Mouse (Mus musculus) midbrain, embryonic 16.5 days (tissue): ENCODE results near the gene Tmprss9. TPM values are rescaled to one million over a fixed set of nuclear protein-coding genes. Genes with fewer than 3 reads are reported as not detected.
A peak's percentile ranks its signal among the peaks of the same experiment; 100 is the strongest.

ENCODE experiments used
- ATAC-seq: fragments of 200-750 bp; cut with Nextera tagmentation; 2 replicates; pipeline ENCODE4 v1.8.0; 2017; ENCODE audit warnings: moderate TSS enrichment
- H3K27ac ChIP-seq: fragments of 300-500 bp; sonication (generic); 2 replicates; pipeline ENCODE4 v1.5.1; 2014; ENCODE audit warnings: mild to moderate bottlenecking, low read length, mixed read lengths
- H3K27me3 ChIP-seq: fragments of 300-500 bp; sonication (generic); 2 replicates; pipeline ENCODE4 v1.6.1; 2014; ENCODE audit warnings: low read depth, low read length, mixed read lengths; ENCODE audit not compliant: control insufficient read depth, insufficient read depth
- H3K36me3 ChIP-seq: fragments of 300-500 bp; sonication (generic); 2 replicates; pipeline ENCODE4 v1.6.1; 2014; ENCODE audit warnings: mild to moderate bottlenecking, low read length, moderate library complexity, mixed read lengths; ENCODE audit not compliant: control insufficient read depth, insufficient read depth
- H3K4me1 ChIP-seq: fragments of 300-500 bp; sonication (generic); 2 replicates; pipeline ENCODE4 v1.6.1; 2014; ENCODE audit warnings: mild to moderate bottlenecking, low read length, mixed read lengths; ENCODE audit not compliant: control insufficient read depth, insufficient read depth
- H3K4me2 ChIP-seq: fragments of 300-500 bp; sonication (generic); 2 replicates; pipeline ENCODE4 v1.6.1; 2014; ENCODE audit warnings: mild to moderate bottlenecking, low read length, mixed read lengths
- H3K4me3 ChIP-seq: fragments of 300-500 bp; sonication (generic); 2 replicates; pipeline ENCODE4 v1.5.1; 2014; ENCODE audit warnings: low read depth, mild to moderate bottlenecking, low read length, moderate library complexity, mixed read lengths
- H3K9ac ChIP-seq: fragments of 300-500 bp; sonication (generic); 2 replicates; pipeline ENCODE4 v1.6.1; 2014; ENCODE audit warnings: low read depth, low read length, mixed read lengths
- H3K9me3 ChIP-seq: fragments of 300-500 bp; sonication (generic); replicated peaks from 2 replicates; pipeline ENCODE4 v1.6.1; 2014; ENCODE audit warnings: mild to moderate bottlenecking, low read length, mixed read lengths; ENCODE audit not compliant: control insufficient read depth, poor library complexity, severe bottlenecking
- WGBS: fragments of 180-500 bp; shearing (Covaris S2); extraction: QIAGEN DNeasy Blood & Tissue Kit; methylation state at CpG from one replicate; pipeline ENCODE4 v1.1.7; 2014; 5-methylcytosine and 5-hydroxymethylcytosine counted together
- polyA plus RNA-seq: library from polyadenylated mRNA; unstranded; fragments of >200 nt; fragmentation: Nextera tagmentation; extraction: Ambion mirVana; gene quantifications from 2 replicates; pipeline ENCODE4 v1.2.1, GENCODE M21; 2015

The Tmprss9 gene
- polyA plus RNA-seq, 1 experiment from 2014 or later = 0.10 TPM

GRCm38 (mm10) chr10:80839848-80840247 is 31.8 kb upstream of the Tmprss9 start:
- no peak overlapping the region for H3K9ac ChIP-seq
- no peak overlapping the region for H3K4me3 ChIP-seq
- peaks cover 6% of the 10 kb centered on the region; the same call in 1 of the 2 replicates for H3K4me1 ChIP-seq
- peaks cover 32% of the 10 kb centered on the region for H3K27me3 ChIP-seq
- no peak for ATAC-seq
- no peak overlapping the region for H3K27ac ChIP-seq
- no peaks in the 10 kb centered on the region for H3K9me3 ChIP-seq
- peaks cover 4% of the 10 kb centered on the region; the same call in 1 of the 2 replicates for H3K36me3 ChIP-seq
- H3K4me2 ChIP-seq = no peak overlapping the region
- 55% methylated on average over 6 of the region's 6 CpGs for WGBS

GRCm38 (mm10) chr10:80841685-80842084 is 30.0 kb upstream of the Tmprss9 start:
- Histone ChIP-seq H3K9me3 (no peaks in the 10 kb centered on the region), H3K4me3 (no peak overlapping the region), H3K4me1 (peaks cover 6% of the 10 kb centered on the region; the same call in 1 of the 2 replicates), H3K36me3 (no peaks in the 10 kb centered on the region), H3K27ac (no peak overlapping the region), H3K4me2 (no peak overlapping the region), H3K9ac (no peak overlapping the region), H3K27me3 (peaks cover 27% of the 10 kb centered on the region)
- WGBS = 83% methylated on average over 2 of the region's 2 CpGs
- no peak for ATAC-seq

GRCm38 (mm10) chr10:80842334-80842733 is 29.3 kb upstream of the Tmprss9 start:
- no peak overlapping the region for H3K4me3 ChIP-seq
- H3K9ac ChIP-seq = no peak overlapping the region
- H3K27me3 ChIP-seq = peaks cover 25% of the 10 kb centered on the region
- no peak for ATAC-seq
- WGBS = 82% methylated on average over 15 of the region's 15 CpGs
- peaks cover 6% of the 10 kb centered on the region; the same call in 1 of the 2 replicates for H3K4me1 ChIP-seq
- H3K27ac ChIP-seq = no peak overlapping the region
- H3K9me3 ChIP-seq = no peaks in the 10 kb centered on the region
- H3K4me2 ChIP-seq = no peak overlapping the region
- H3K36me3 ChIP-seq = no peaks in the 10 kb centered on the region

- 8% methylated on average over 32 of the region's 32 CpGs for WGBS
- peak; percentile 33 for ATAC-seq
Measured at GRCm38 (mm10) chr10:80843087-80843930, 28.3 kb upstream of the Tmprss9 start.

GRCm38 (mm10) chr10:80843931-80844547 is 27.6 kb upstream of the Tmprss9 start, which contains the start of gene Lingo3:
TSS of gene Lingo3 (minus strand) at chr10:80844039.
- no peak within 1 kb of the TSS for H3K27ac ChIP-seq
- ATAC-seq = peak; percentile 58
- peak within 1 kb of the TSS; percentile 82 for H3K9ac ChIP-seq
- H3K4me2 ChIP-seq = peak within 1 kb of the TSS; percentile 87
- H3K36me3 ChIP-seq = no peaks in the 10 kb centered on the region
- H3K4me3 ChIP-seq = peak within 1 kb of the TSS; percentile 69
- peaks cover 25% of the 10 kb centered on the region for H3K27me3 ChIP-seq
- 5% methylated on average over 42 of the region's 51 CpGs for WGBS
- H3K4me1 ChIP-seq = peaks cover 6% of the 10 kb centered on the region; the same call in 1 of the 2 replicates
- H3K9me3 ChIP-seq = no peaks in the 10 kb centered on the region

More at GRCm38 (mm10) chr10:80843087-80843930, 28.3 kb upstream of the Tmprss9 start:
- Histone ChIP-seq H3K9me3 (no peaks in the 10 kb centered on the region), H3K27ac (no peak overlapping the region), H3K36me3 (no peaks in the 10 kb centered on the region), H3K27me3 (peaks cover 25% of the 10 kb centered on the region), H3K4me1 (peaks cover 6% of the 10 kb centered on the region; the same call in 1 of the 2 replicates), H3K9ac (peak overlapping the region; percentile 82), H3K4me3 (peak overlapping the region; percentile 69), H3K4me2 (peak overlapping the region; percentile 87)

GRCm38 (mm10) chr10:80845055-80845693 is 26.5 kb upstream of the Tmprss9 start:
- no peak overlapping the region; the same call in 1 of the 2 replicates for H3K9ac ChIP-seq
- H3K36me3 ChIP-seq = no peaks in the 10 kb centered on the region
- H3K4me2 ChIP-seq = no peak overlapping the region
- no peak for ATAC-seq
- peaks cover 6% of the 10 kb centered on the region; the same call in 1 of the 2 replicates for H3K4me1 ChIP-seq
- H3K9me3 ChIP-seq = no peaks in the 10 kb centered on the region
- 55% methylated on average over 8 of the region's 8 CpGs for WGBS
- no peak overlapping the region for H3K27ac ChIP-seq
- H3K27me3 ChIP-seq = peaks cover 25% of the 10 kb centered on the region
- no peak overlapping the region for H3K4me3 ChIP-seq

GRCm38 (mm10) chr10:80845732-80846131 is 25.9 kb upstream of the Tmprss9 start:
- H3K4me2 ChIP-seq = no peak overlapping the region
- 78% methylated on average over 12 of the region's 12 CpGs for WGBS

GRCm38 (mm10) chr10:80848571-80848970 is 23.1 kb upstream of the Tmprss9 start:
- H3K27me3 ChIP-seq = peaks cover 14% of the 10 kb centered on the region
- no peak overlapping the region for H3K4me3 ChIP-seq
- H3K4me1 ChIP-seq = peaks cover 8% of the 10 kb centered on the region
- no peak overlapping the region for H3K27ac ChIP-seq
- WGBS = 11% methylated on average over 10 of the region's 10 CpGs
- H3K9ac ChIP-seq = no peak overlapping the region
- peaks cover 12% of the 10 kb centered on the region for H3K36me3 ChIP-seq
- no peaks in the 10 kb centered on the region for H3K9me3 ChIP-seq
- no peak overlapping the region for H3K4me2 ChIP-seq
- ATAC-seq = no peak

More at GRCm38 (mm10) chr10:80845732-80846131, 25.9 kb upstream of the Tmprss9 start:
- Histone ChIP-seq H3K27me3 (peaks cover 25% of the 10 kb centered on the region), H3K9ac (no peak overlapping the region), H3K4me3 (no peak overlapping the region), H3K4me1 (peaks cover 6% of the 10 kb centered on the region; the same call in 1 of the 2 replicates), H3K9me3 (no peaks in the 10 kb centered on the region), H3K27ac (no peak overlapping the region), H3K36me3 (no peaks in the 10 kb centered on the region)
- ATAC-seq = no peak
